Mouse (Mus musculus) layer of hippocampus, adult 2 months (tissue): Measurements from ENCODE around the gene Stk10. TPM values are rescaled to one million over a fixed set of nuclear protein-coding genes. Genes with fewer than 3 reads are reported as not detected.

ENCODE experiments used
- DNase-seq, 2 experiments: peaks; one replicate each; pipeline ENCODE4 v3.0.0; 2022; ENCODE audit warnings: low spot score in 2 of 2
- H3K27ac ChIP-seq: fragments of 200-600 bp; 2 replicates; pipeline ENCODE4 v1.8.1; 2022
- H3K4me3 ChIP-seq: fragments of 200-600 bp; 2 replicates; pipeline ENCODE4 v1.8.1; 2022; ENCODE audit warnings: mild to moderate bottlenecking
- CTCF ChIP-seq: fragments of 200-600 bp; conservative IDR thresholded peaks from 2 replicates; pipeline ENCODE4 v1.8.1; 2022; ENCODE audit warnings: antibody characterized with exemption, mild to moderate bottlenecking, moderate library complexity
- total RNA-seq, 2 experiments: library from RNA; stranded (reverse); gene quantifications; 2 replicates each; pipeline ENCODE4 v1.2.3; 2021

Gene Stk10
- total RNA-seq, 2 experiments from 2014 or later = 7.3 to 9.0 TPM

- Histone ChIP-seq H3K4me3 (no peak overlapping the region), H3K27ac (peak overlapping the region; percentile 37)
- DNase-seq = no peak
- TF ChIP-seq CTCF = no peak
Measured at GRCm38 (mm10) chr11:32546483-32546882, 13.4 kb downstream of the Stk10 start.

- Histone ChIP-seq H3K4me3 (no peak overlapping the region), H3K27ac (no peak overlapping the region)
- DNase-seq = no peak
- no peak for TF ChIP-seq CTCF
Measured at GRCm38 (mm10) chr11:32547391-32547947, 14.4 kb downstream of the Stk10 start.

DNA sequence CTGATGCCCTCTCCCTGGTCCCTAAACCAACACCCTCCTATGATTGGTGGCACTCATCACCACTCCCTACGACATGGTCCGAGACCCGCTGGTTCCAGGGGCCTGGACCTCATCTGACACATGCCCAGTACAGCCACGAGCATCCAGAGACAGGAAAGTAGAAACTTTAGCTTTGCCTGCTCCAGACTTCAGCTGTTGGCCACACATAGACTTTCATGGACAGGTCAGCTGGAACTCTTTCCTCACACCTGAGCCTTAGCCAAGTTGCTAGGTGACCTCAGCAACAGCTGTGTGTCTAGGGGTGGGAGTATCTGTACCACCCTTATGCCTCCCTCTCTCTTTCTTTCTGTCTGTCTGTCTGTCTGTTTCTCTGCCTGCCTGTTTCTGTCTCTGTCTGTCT, 15.1 kb downstream of the Stk10 start:
- Histone ChIP-seq H3K4me3 (no peak overlapping the region), H3K27ac (no peak overlapping the region)
- TF ChIP-seq CTCF = no peak
- no peak for DNase-seq

GRCm38 (mm10) chr11:32549236-32549635, 16.1 kb downstream of the Stk10 start:
- Histone ChIP-seq H3K4me3 (no peak overlapping the region), H3K27ac (no peak overlapping the region)
- DNase-seq = no peak
- TF ChIP-seq CTCF = no peak

DNA sequence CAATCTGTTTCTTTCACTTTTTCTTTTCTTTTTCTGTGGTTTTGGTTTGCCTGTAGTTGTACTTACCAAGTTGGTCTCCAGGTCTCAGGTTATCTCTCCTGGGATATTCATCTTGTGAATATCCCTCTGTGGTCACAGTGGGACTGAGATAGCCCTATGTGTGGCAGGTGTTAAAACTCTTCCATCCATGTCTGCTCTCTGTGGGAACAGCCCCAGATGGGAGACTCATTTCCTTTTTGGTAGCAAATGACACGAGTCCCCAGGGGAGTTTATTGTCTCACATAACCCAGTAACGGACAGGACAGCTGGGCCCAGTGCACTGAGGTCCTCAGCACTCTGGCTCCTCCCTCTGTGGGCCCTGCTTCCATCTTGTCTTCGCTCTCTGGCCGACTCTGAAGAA, 17.0 kb downstream of the Stk10 start:
- TF ChIP-seq CTCF = no peak
- no peak for DNase-seq
- Histone ChIP-seq H3K27ac (no peak overlapping the region), H3K4me3 (no peak overlapping the region)

DNA sequence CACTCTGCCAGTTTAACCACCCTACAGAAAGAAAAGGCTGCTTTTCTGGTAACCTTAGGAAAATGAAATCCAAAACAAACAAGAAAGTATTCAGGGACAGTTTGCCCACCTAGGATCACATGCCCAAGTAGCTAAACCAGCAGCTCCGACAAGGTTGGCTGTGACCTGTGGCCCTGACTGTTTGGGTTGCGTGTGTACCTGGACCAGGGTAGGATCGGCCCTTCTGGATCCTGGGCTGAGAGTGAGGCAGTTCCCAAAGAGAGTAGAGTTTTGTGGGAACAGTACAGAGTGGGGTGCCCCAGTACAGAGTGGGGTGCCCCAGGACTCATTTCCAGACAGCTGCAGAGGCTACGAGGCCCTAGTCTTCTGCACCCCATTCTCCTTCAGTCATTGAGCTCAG, 18.0 kb downstream of the Stk10 start:
- no peak for DNase-seq
- no peak for TF ChIP-seq CTCF
- Histone ChIP-seq H3K27ac (no peak overlapping the region; the same call in 1 of the 2 replicates), H3K4me3 (no peak overlapping the region)

DNA sequence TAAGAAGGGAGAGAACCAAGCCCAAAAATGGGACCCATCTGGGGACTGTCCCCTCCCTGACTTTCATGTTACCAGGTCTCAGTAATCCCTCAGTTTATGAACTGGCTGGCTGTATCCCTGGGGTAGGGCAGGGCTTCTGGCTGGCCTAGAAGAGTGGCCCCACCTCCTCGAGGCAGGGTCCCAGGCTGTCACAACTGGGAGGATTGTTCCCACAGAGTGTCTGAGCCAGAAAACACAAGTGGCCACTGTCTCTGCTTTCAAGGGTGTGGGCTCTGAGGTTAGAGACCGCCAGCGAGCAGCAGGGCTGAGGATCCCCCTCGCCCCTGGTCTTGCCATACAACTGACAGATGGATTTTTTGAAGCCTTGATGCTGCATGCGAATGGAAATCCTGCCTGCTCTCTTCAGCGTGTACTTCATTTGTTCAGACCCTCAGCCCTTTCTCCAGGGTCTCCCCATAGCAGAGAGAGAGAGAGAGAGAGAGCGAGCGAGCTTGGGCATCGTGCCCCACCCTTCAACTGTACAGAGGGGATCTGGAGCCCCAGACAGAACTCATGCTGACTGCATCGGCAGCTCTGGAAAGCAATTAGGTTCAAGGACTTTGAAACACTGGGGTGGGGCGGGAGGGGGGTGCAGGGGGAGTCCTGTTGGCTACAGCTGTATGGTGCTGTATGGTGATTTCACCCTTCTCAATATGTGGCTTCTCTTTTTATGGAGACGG, 18.6 kb downstream of the Stk10 start:
- Histone ChIP-seq H3K4me3 (no peak overlapping the region), H3K27ac (peak overlapping the region; percentile 6; the same call in 1 of the 2 replicates)
- no peak for TF ChIP-seq CTCF
- no peak for DNase-seq

GRCm38 (mm10) chr11:32552401-32553090, 19.4 kb downstream of the Stk10 start:
- Histone ChIP-seq H3K4me3 (no peak overlapping the region), H3K27ac (peak overlapping the region; percentile 16; the same call in 1 of the 2 replicates)
- DNase-seq = no peak
- no peak for TF ChIP-seq CTCF

DNA sequence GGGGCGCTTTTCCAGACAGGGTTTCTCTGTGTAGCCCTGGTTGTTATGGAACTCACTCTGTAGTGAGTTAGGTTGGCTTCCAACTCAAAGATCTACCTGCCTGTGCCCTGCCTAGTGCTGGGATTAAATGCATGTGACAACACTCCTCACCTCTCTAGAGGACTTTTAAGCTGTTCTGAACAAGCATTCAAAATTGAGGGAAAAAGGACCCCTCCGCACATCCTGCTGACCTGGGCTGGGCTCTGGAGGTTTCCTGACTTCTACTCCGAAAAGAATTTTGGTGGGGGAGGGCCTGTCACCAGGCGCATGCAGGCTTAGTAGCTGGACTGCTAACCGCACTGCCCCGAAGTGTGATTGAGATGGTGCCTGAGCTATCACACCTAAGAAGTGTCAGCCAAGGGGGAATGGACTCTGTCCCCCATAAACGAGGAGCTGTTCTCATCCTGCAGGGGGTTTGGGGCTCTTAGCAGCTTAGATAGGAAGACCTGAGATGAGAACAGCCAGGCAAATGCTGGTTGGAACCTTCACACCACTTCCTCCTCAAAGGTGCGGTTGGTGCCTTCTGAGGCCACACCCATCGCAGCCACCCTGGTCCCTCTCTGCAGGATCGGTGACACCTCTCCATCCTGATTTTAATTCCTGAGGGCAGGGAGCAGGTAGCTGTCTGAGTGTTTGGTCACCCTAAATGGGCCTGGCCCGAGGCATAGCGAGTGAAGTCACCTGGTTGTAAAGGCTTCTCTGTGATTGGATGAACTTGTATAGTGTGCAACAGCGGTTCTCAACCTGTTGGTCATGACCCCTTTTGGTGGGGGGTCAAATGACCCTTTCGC, 20.4 kb downstream of the Stk10 start:
- H3K27ac ChIP-seq = no peak overlapping the region
- no peak overlapping the region for H3K4me3 ChIP-seq
- DNase-seq = no peak
- TF ChIP-seq CTCF = no peak

DNA sequence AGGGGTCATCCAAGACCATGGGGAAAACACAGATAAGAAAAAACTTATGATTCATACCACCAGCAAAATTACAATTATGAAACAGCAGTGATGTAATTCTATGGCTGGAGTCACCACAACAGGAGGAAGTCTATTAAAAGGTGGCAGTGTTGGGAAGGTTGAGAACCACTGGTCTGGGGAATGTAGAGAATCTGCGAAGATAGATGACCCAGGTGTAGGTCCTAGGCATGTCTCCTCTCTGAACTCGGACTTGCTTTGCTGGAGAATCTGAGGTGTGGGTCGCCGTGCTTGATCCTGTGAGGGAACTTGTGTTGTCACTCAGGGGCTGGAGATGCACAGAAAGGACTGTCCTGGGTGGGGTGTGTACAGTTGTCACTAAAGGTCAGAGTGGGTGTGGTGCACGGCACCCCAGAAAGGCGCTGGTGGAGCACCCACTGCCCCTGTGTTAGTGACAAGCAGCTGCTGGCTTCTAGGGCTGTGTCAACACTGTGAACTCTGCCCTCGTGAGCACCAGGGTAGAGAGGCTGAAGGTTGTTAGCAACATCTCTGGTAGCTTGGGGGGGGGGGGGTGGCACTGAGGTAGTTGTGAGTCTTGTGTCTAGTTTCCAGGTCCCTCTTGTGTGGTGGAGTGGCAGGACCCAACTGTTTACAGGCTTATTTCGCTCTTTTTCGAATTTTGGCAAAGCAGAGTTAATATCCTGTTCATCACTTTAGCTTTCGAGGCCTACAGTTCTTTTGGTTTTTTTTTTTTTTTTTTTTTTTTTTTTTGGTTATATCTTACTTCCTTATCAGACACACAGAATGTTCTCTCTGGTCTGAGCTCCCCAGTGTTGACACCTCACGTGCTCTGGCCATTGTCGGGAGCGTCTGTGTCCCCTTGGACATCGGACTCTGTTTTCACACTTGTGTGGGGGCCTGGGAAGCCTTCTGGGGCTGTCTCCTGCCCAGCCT, 21.3 kb downstream of the Stk10 start:
- no peak for DNase-seq
- TF ChIP-seq CTCF = no peak
- H3K27ac ChIP-seq = no peak overlapping the region
- no peak overlapping the region for H3K4me3 ChIP-seq

GRCm38 (mm10) chr11:32555103-32555689, 22.1 kb downstream of the Stk10 start:
- no peak for DNase-seq
- Histone ChIP-seq H3K27ac (no peak overlapping the region), H3K4me3 (no peak overlapping the region)
- TF ChIP-seq CTCF = no peak
